Mouse (Mus musculus): ENCODE measurements around the gene Plpp1.

The Plpp1 gene

GRCm38 (mm10) chr13:112800597-112801380 lies at the start of gene Plpp1:
TSS of gene Plpp1 (plus strand) at chr13:112800792.
- peak; percentile 84 to 93 for DNase-seq (ENCODE audit: low spot score in 2 of 2)

DNA sequence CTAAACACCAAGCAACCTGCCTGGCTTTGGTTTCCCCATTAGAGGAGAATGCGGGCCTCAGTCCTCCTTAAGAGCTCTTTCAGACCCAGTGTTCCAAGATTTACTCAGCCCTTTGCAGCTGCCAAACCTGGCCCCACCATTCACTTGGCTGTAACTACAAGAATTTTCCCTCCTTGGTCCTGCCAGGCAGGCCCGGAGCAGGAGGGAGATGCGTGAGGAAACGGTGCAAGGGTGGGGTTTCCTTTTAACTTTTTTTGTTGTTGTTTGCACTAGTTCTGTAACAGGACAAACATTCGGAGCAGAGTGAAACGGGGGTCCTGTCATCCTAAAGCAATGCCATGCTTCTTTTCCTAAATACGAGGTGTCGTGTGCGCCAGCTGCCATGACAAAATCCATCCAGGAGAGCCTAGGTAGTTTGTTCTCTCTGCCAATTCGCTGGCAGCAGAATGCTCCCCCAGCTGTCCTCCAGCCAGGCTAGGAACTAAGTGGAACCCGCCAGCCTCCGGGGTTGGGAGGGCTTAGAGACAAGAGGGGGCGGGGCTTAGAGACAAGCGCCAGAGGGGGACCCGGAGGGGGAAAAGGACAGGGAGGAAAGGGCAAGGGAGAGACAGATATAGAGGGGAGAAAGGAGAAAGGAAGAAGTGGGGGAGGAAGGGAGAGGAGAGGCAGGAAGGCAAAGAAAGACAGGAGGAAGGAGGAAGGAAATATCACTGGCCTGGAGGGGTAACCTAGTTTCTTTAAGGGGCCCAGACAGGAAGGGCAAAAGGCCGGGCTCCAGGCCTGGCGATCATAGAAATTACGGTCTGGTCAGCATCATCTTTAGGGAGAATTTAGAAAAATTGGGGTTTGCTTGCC lies 48.9 kb upstream of the Plpp1 start:
- no peak for DNase-seq (ENCODE audit: low spot score in 2 of 2)

GRCm38 (mm10) chr13:112752309-112752975 lies 48.1 kb upstream of the Plpp1 start:
- DNase-seq (ENCODE audit: low spot score in 2 of 2): no peak

DNA sequence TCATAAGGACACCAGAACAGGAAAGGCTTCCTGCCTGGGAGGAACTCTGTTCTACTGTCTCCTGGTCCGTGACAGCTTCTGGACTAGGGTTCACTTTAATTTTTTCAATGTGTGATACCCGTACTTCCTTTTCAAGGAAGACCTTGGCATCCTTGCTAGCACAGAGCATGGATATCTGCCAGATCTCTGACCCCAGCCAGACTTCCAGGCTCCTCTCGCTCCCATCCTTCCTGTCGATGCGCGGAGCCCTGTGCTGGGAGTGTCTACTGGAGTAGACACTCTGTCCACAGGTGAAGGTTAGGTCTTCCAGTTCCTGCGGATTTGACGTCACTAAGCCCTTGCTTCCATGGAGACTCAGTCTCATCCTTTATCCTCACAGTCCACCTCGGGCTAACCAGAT lies 47.1 kb upstream of the Plpp1 start:
- DNase-seq (ENCODE audit: low spot score in 2 of 2): no peak

DNA sequence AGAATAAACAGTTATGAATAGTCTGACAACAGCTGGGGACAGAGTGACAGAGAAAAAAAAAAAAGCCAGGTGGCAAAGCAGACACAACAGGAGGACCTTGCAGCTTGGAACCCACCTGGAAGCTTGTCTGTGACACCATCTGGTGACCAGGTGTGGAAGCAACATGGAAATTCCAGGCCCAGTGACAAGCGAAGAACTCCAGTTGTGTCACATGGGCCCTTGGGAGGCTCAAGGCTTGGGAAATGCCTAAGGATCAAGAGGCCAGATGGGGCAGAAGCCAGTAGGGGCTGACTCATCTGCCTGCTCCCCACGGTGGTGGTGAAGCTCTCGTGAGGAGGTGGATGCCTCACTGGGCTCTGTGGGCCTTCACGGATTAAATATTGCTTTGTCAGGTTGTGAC lies 45.7 kb upstream of the Plpp1 start:
- no peak for DNase-seq (ENCODE audit: low spot score in 2 of 2)

GRCm38 (mm10) chr13:112755507-112756010 lies 45.0 kb upstream of the Plpp1 start:
- no peak for DNase-seq (ENCODE audit: low spot score in 2 of 2)

DNA sequence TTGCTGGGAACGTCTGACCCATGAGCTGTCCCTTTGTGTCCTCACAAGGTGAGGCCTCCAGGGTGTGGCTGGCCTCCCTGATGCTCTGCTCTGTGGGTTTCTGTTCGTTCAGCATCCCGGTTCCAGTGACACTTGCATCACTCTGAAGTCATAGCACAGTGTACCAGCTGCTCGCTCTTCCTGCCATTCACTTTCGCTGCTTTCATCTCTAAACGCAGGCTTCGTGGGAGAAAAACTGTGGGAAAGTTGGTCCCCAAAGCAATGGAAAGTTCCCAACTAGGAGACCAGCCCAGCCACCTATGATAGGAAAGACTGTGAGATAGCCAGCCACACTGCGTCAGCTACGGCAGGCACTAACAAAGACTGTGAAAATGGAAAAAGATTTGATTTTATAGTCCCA lies 43.2 kb upstream of the Plpp1 start:
- DNase-seq (ENCODE audit: low spot score in 2 of 2): no peak

- DNase-seq (ENCODE audit: low spot score in 2 of 2): no peak
Observed at GRCm38 (mm10) chr13:112758546-112759090, 42.0 kb upstream of the Plpp1 start.

DNA sequence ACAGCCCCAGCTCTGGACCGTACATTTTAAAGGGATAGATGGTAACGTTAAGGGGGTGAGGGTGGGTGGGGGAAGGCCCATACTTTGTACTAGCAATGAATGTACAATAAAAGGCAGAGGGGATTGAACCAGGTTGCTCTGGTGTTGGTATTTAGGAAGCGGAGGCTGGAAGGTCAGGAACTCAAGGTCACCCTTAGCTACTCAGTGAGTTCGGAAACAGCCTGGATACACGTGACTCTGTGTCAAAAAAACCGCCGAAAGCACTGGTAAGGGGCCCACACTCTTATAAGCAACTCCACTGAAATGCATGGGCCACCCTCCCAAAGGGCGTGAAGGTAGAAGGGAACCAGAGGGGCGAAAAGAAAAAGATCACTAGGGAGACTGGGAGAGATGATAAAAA lies 41.2 kb upstream of the Plpp1 start:
- no peak for DNase-seq (ENCODE audit: low spot score in 2 of 2)

GRCm38 (mm10) chr13:112759777-112760537 lies 40.6 kb upstream of the Plpp1 start:
- no peak for DNase-seq (ENCODE audit: low spot score in 2 of 2)

DNA sequence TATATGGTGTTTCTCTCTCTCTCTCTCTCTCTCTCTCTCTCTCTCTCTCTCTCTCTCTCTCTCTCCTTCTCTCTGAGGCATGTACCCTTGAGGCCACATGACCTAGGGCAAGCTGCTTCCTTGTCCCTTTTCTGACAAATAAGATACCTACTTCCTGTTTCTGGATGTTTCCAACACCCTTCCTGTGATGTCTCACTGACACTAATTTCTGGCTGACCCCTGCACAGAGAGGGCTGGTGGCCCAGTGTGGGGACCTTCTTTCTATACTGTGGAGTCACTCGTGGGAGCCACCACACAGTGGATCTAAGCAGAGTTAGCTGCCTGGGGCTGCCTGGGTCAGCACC lies 40.1 kb upstream of the Plpp1 start:
- DNase-seq (ENCODE audit: low spot score in 2 of 2): no peak

DNA sequence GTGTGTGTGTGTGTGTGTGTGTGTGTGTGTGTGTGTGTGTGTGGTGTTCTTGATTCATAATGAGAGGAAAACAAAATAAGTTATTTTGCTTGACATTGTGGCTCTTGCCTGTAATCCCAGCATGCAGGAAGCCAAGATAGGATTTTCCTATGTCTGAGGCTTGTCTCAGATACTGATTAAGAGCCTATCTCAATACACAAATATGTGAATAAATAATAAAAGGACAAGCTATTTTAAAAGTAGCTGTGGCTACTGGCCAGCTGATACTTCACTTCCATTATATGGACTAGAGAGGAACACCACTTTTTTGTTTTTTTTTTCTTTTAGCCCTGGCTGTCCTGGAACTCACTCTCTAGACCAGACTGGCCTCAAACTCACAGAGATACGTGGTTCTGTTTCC lies 38.8 kb upstream of the Plpp1 start:
- DNase-seq (ENCODE audit: low spot score in 2 of 2): no peak

GRCm38 (mm10) chr13:112762548-112762947 lies 38.0 kb upstream of the Plpp1 start:
- DNase-seq (ENCODE audit: low spot score in 2 of 2): no peak

DNA sequence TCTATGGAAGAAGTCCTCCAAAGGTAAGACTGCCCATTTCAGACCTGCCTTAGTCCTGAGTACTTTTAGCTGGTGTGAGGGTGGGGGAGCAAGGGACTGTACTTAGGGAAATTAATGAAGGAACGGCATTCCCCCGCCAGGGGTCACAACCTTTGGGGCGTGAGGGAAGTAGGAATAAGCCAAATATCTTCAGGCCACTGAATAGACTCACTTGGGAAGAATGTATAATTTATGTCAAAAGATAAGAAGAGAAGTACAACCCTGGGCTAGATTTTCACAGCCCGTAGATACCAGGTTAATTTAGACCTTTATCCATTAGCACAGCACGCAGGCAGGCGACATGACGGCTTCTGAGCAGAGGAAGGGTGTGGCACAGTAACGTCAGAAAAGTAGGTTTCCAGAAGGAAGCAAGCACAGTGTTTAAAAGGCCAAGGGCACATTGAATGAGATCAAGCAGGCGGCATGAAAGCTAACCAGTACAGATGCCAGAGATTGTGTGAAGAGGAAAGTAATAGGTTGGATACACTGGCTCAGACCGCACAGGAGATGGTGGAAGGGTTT lies 37.0 kb upstream of the Plpp1 start:
- DNase-seq (ENCODE audit: low spot score in 2 of 2): no peak

- DNase-seq (ENCODE audit: low spot score in 2 of 2): no peak
Observed at GRCm38 (mm10) chr13:112764556-112764955, 36.0 kb upstream of the Plpp1 start.

DNA sequence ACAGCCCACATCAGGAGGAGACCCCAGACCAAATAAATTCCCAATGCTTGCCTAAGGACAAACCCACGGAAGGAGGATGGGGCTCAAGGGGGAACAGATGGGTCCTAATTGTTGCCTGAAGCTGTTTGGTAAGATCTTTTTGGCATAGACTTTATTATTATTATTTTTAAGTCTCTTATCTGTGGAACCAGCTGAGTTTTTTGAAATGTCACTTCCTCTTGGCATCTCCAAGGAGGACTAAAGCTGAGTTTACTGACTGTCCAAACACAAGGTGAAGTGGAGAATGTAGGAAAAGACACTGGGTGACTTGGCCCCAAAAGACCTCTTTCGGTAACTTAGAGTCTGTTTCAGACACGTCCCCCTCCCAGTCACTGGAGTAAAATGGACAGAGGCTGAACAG lies 34.9 kb upstream of the Plpp1 start:
- DNase-seq (ENCODE audit: low spot score in 2 of 2): no peak

DNA sequence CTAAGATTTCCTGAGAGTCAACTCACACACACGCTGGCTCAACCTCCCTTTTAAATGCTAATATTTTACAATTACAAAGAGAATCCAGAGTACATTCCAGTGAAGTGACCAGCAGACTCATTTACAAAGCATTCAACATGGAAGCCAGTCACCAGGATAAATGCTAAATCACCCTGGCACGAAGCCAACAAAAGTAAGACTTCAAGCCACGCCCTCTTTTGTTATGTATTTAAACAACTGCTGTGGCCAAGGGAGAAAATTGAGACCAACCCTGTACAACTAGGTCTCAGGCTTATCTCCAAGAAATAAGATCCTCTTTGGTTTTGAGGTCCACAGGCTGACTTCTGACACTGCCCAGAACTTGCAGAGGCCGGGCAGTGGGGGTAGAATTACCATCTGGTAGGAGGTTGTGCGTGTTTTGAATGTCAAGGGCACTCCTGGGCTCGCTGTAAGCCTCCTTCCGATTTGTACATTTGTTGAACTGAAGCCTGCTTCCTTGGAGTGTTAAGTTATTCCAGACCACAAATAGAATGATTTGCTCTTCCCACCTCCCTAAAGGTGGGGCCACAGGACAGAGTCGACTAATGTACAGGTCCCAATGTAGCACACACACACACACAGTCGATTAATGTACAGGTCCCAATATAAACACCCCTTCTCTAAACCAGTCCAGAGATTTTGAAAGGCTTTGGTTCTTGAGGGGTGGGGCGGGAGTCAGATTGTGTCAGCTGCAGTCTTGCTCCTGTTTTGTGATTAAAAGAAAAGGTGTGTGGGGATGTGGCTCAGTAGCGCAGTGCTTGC lies 29.9 kb upstream of the Plpp1 start:
- DNase-seq (ENCODE audit: low spot score in 2 of 2): no peak

DNA sequence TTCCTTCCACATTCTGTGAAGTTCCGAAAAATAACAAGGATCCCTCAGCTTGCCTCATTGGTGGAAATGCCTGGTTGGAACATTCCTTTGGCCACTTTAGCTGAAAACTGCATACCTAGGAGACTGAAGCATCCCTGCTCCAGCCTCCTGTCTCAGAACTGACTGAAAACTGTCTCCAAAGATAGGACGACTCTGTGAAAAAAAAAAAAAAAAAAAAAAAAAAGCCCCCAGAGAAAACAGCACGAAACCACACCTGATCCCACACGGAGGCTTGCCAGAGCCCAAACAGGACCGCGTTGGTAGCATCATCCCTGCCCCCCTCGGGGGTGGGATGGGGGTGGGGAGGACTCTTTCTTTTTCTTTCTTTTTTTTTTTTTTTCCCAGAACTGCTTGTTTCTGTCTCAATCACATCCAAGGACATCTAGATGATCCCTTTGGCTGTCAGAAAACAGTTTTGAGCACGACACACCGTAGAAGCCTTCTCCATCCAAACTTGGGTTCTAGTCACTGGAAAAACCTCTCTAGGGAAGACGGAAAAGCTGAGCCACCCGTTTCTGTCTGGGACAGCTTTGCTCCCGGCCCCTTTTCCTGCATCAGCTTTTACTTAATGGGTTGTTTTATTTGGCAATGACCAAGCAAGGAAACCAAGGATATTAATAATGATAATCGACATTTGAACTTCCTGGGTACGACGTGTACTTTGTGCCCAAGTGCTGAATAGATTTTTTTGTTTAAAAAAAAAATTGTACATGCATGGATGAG lies 29.0 kb upstream of the Plpp1 start:
- DNase-seq (ENCODE audit: low spot score in 2 of 2): no peak

DNA sequence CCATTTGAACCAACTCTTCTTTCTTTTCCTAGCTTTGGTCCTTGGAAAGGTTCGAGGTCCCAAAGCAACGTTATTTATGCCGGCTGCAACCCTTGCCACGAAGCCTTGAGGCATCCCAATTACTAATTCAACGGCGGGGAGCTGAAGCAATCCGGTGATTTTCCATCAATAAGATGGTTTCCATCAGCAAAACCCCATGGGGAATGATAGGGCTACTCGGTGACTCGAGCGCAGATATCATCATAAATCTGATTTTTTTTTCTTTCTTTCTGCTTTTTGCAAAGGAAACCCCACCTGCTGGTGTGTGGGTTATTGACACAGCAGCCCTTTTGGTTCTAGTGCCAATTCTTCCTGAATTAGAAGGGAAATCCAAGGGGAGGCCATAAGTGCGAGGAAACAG lies 28.3 kb upstream of the Plpp1 start:
- no peak for DNase-seq (ENCODE audit: low spot score in 2 of 2)

Measured in frontal cortex, postnatal 14 days (tissue).